Mouse (Mus musculus): ENCODE measurements around the gene Gm21477. TPM values are rescaled to one million over a fixed set of nuclear protein-coding genes. Genes with fewer than 3 reads are reported as not detected.
"Not testable (repeated sequence)": the region's sequence is repeated elsewhere in the genome, so short reads cannot be mapped to it uniquely, and the experiment has no call there.

Gm21477 gene
- polyA plus RNA-seq (2015; fragmentation: Nextera tagmentation; extraction: Ambion mirVana), result not detected in 2 replicates

DNA sequence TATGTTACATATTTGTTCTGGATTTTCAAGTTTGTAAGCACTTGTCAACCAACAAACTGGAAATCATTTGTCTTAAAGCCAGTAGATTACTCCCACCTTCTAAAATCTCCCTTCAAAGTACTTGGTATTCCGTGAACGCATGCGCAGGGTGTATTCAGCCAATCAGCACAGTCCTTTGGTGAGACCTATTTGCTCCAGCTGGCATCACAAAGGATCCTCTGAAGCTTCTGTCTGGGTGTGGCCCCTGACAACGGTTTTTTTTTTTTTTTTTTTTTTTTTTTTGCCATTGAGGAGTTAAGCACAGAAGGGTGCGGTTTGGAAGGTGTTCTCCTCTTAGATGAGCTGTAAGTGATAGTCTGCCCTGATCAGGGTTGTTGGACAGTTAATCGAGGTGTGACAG, at the start of gene Gm21477:
Gene Gm21477 (plus strand): TSS at position 301 of the 400 bp plus-strand sequence.
- not testable (repeated sequence) for H3K4me1 ChIP-seq (replicated peaks); H3K9me3 ChIP-seq (replicated peaks); ATAC-seq (ENCODE audit: low read depth); DNase-seq; H3K9ac ChIP-seq; H3K4me2 ChIP-seq; H3K36me3 ChIP-seq; H3K4me3 ChIP-seq (replicated peaks); H3K27me3 ChIP-seq; H3K27ac ChIP-seq
- no CpG with 5 or more reads among the region's 6 CpGs for WGBS (ENCODE audit: insufficient replicate concordance)
